Mouse (Mus musculus) E14TG2a.4 (cell line): ENCODE results near the gene Rps16.

Source experiments
- CTCF ChIP-seq: conservative IDR thresholded peaks from 2 replicates; pipeline ENCODE4 v1.5.1; 2014; ENCODE audit warnings: low read length
- POU5F1 ChIP-seq: IDR thresholded peaks from 2 replicates; pipeline ENCODE4 v1.6.1; 2014; ENCODE audit warnings: low read length, borderline replicate concordance

DNA sequence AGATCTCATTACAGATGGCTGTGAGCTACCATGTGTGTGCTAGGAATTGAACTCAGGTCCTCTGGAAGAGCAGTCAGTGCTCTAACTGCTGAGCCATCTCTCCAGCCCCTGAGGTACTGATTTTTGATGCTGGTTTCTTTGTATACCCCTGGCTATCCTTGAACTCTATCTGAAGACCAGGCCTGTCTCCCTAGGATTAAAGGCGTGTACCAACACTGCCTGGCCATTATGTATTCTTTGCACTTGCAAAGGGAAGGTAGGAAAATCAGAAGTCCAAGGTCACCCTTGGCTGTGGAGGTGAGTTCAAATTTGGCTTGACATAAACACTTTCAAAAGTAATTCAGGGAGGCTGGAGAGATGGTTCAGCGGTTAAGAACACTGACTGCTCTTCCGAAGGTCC lies 4.1 kb downstream of the Rps16 start:
- TF ChIP-seq CTCF (no peak), POU5F1 (no peak)
